Mouse (Mus musculus) bone marrow, adult 2 months (tissue): ENCODE data around the gene Git2.

Experiments used
- CTCF ChIP-seq: fragments of 200-500 bp; IDR thresholded peaks from 2 replicates; pipeline ENCODE4 v1.5.1; 2011; ENCODE audit warnings: low read length, control low read depth; ENCODE audit not compliant: control insufficient read depth, insufficient read depth
- POLR2A ChIP-seq: fragments of 200-500 bp; IDR thresholded peaks from 2 replicates; pipeline ENCODE4 v1.6.1; 2011; ENCODE audit warnings: low read depth, mild to moderate bottlenecking, control low read depth, low read length, borderline replicate concordance; ENCODE audit not compliant: control insufficient read depth

DNA sequence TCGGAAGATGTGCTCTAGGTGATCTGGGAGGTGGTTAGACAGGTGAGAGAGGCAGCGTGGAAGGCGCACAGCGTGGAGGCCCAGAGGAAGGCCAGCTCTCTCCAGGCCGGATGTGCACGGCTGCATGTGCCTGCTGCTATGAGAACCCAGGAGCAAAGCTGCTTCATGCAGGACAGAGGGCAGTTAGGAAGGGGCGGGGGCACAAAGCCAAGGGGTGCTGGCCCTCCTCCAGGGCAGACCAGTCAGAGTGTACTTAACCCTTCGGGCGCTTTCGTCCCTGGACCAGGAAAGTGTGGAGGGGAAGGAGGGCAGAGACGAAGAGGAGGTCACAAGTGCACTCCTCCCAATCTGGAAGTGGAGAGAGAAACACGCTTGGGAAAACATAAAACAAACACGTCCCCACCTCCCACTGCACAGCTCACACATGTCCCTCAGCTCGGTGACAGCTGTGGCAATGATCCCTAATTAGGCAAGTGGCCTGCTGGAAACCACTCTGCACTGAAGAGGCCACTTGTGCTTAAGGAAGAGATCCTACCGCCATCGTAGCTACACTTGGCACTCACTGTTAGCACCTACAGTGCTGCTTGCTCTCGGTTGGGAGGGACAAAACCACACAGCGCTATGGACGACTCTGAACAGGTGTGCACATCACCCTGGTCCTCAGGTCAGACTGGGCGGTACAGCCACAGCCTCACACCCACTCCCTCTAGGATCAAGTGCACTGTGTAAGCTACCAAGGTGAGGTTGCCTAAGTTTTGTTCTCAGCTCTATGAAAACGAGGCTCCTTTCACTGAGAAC is 38.0 kb downstream of the Git2 start:
- TF ChIP-seq CTCF (no peak), POLR2A (no peak)
